Mouse (Mus musculus): ENCODE results near the gene Sctr.

- no peak for TF ChIP-seq MAX (IDR thresholded peaks at IDR 0.05)
- no peak for TF ChIP-seq CTCF (IDR thresholded peaks at IDR 0.05; ENCODE audit: control insufficient read depth, insufficient read depth, insufficient read length)
- no peak for TF ChIP-seq USF1 (IDR thresholded peaks at IDR 0.05; ENCODE audit: low read depth)
- TF ChIP-seq CEBPB (IDR thresholded peaks at IDR 0.05; ENCODE audit: low read depth): no peak
- TF ChIP-seq MYOD1 (IDR thresholded peaks at IDR 0.05; ENCODE audit: control insufficient read depth, insufficient read length, low read depth): no peak
These were observed 12.7 kb downstream of the Sctr start for GRCm38 (mm10) chr1:120019428-120019827.
